Mouse (Mus musculus): ENCODE data around the gene Wdr72.

GRCm38 (mm10) chr9:74126222-74126621 lies 16.1 kb downstream of the Wdr72 start:
- TF ChIP-seq CTCF (IDR thresholded peaks at IDR 0.05; ENCODE audit: low read depth, low read length) (no peak), POLR2A (IDR thresholded peaks at IDR 0.05; ENCODE audit: insufficient read depth, low read length) (no peak), EP300 (IDR thresholded peaks at IDR 0.05; ENCODE audit: insufficient read depth, low read depth, low read length) (no peak)

Data from ES-Bruce4 (cell line).